Mouse (Mus musculus) adrenal gland, postnatal 25 days (tissue): ENCODE measurements at regions not wholly inside any gene's neighbourhood (a gene's known extent, or its start where the extent isn't known, plus 50 kb on each side); places are given as distances from the start of the nearest gene placed in this dataset.
A peak's percentile ranks its signal among the peaks of the same experiment; 100 is the strongest.

Source experiments
- DNase-seq: peaks from one replicate; pipeline ENCODE4 v3.0.0; 2021; ENCODE audit warnings: mixed read lengths

GRCm38 (mm10) chr1:120667776-120668175 is 65.6 kb downstream of the En1 start:
- no peak for DNase-seq

DNA sequence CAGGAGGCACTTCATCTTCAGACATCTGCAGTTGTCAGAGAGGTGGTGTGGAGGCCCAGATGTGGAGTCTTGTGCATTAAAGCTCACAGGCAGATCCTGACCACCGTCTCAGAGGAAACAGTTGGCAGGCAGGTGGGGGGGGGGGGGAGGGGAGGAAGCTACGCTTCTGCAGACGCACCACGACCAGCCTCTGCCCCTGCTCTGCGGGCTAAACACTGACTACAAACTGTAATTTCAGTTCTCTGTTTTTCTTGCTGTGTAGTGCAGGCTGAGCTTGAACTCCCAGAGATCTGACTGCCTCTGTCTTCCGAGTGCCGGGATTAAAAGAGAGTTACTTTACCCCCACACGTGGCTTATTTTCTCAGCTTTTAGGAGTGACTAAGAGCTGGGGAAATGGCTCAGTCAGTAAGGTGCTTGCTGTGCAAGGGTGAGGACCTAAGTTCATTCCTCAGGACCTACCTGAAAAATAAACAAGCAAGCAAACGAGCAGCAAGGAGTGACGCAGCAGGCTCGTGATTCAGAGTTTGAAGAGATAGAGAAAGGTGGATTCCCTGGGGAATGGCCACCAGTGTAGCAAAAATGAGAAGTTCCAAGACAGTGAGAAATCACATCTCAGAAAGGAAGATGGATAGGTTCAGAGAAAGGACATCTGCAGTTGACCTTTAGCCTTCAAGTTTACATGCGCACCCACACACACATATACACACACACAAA is 81.5 kb downstream of the En1 start:
- no peak for DNase-seq

DNA sequence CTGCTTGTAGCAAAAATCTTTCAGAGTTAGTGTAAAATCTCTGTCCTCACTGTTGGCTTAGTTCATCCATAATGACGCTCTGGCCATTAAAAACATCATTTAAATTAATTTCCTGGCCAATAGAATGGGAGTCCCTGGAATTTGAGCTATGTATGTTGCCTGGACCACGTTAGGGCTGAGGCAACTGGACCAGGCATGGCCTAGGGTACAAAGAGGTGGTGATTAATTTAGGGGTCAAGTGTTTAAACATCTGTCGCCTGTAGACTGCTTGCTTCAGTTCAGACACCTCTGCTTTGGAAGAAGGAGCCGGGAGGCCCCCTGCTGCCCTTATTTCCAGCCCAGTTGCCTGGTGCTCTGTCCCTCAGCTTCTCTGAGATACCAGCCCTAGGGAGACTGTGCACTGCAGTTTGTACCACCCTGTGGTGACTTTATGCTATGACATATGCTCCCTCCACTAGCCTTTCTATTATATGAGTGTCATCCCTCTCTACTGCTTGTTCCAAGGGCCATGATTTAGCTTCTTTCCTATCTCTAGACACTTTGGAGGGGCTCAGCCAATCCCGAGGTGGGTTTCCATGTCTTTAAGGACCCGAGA is 83.5 kb downstream of the En1 start:
- DNase-seq, result no peak

GRCm38 (mm10) chr1:120691571-120691970 is 89.4 kb downstream of the En1 start:
- no peak for DNase-seq

DNA sequence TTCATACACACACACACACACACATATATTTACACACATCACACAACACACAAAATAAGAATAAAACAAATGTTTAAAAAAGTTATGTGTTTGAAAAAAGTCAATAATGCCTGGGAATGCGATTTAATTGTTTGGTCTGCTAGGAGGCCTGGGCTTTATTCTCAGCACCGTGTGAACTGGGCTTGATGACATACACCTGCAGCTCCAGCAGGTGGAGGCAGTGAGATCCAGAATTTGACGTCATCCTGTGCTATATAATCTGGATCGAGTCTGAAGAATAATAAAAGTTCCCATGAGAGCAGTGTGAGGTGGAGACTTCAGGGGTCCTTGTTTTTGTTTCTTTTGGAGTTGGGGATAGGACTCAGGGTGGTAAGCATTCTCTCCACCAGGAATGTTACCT is 96.0 kb downstream of the En1 start:
- DNase-seq, result no peak

DNA sequence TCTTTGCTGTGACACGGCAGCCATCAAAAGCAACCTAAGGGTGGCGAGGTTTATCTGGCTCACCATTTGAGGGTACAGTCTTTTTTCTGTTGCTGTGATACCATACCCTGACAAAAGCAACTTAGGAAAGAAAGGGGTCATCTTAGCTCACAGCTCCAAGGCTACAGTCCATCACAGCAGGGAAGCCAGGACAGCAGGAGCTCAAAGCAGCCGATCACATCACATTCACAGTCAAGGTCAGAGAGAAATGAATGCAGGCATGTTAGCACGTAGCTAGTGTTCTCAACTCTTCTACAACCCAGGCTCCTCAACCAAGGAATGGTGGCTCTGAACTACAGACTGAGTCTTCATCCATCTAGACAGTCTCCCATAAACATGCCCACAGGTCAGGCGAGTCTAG is 102.0 kb downstream of the En1 start:
- DNase-seq, result no peak

DNA sequence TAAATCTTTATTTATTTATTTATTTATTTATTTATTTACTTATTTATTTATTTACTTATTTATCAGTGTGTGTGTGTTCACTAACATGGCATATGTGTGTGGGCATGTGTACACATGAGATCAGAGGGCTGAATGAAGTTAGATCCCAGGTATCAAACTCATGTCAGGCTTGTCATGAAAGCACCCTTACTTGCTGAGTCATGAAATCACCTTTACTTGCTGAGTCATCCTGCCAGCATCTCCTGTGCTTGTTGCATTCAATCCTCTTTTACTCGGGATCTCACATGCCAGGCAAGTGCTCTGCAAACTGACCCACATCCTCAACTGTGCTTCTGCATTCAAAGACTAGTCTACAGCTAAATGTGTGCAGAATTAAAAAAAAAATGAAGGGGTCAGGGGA is 103.8 kb downstream of the En1 start:
- DNase-seq, result no peak

DNA sequence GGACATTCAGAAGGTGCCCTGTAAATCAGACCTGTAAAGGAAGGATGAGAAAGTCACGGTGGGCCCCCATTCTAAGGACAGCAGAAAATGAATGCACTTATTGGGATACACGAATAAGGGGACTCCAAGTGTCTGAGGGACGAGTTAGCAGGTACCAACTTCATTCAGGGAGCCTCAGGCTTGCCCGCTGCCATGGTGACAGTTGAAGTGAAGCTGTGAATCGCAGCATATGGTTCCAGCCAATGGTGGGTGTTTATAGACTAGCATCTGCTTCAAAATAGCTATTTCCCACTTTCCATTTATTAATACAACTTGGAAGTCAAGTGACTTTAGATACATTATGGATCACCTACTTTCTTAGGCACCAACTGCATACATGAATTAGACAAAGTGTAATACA is 106.3 kb downstream of the En1 start:
- no peak for DNase-seq

DNA sequence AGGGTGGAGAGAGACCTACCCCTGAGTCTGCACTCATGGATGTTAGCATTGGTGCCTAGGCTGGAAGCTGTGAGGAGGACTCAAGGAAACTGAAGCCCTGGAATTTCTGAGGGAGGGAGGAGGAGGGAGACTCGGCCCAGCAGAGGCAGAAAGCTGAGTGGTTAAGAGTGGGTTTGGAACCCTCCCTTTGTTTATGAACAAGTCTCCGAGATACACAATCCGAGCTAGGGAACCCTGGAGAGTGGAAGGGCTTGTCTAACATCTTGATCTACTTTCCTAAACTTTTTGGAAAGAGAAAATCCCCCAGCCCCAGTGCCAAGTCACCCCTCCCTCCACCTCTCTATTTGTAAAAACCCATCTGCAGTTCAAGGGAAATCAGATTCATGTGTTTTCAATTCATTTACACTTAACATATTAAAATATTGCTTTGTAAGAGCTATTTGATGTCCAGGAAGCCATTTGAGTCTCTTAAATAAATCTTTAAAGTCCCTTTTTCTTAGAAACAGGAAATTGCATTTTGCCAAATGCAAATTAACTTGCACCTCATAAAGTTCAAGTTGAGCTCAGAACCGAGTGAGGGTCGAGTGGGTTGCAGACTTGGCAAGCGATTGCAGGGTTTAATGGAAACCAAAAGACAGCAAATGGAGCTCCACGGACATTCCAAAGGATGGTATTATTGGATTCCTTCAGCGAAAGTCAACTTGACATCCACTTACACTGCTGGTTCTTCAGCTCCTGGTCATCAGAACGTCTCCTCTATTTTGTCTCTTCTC is 113.1 kb downstream of the En1 start:
- no peak for DNase-seq

DNA sequence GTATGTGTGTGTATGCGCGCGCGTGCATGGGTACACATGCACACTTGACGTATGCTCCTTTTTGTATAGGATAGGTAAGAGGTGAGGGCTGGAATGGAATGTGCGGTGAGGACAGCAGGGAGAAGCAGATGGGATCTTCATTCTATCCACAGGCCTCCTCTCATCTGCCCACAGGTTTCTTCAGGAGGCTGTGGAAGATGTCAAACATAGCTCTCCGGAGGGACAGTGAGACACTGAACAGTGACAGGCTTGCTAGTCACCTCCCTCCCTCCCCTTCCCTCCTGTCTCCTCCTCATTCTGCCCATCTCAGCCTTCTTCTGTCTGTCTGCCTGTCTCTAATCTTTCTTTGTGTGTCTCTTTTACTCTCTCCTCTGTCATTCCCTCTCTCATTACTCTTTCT is 124.6 kb downstream of the En1 start:
- DNase-seq, result no peak

- no peak for DNase-seq
These were observed 125.2 kb downstream of the En1 start for GRCm38 (mm10) chr1:120727427-120727826.

- DNase-seq, result no peak
These were observed 129.8 kb downstream of the En1 start for GRCm38 (mm10) chr1:120732003-120732402.

- DNase-seq, result no peak
These were observed 131.5 kb downstream of the En1 start for GRCm38 (mm10) chr1:120733683-120734082.

GRCm38 (mm10) chr1:120734846-120735245 is 132.6 kb downstream of the En1 start:
- DNase-seq, result no peak

DNA sequence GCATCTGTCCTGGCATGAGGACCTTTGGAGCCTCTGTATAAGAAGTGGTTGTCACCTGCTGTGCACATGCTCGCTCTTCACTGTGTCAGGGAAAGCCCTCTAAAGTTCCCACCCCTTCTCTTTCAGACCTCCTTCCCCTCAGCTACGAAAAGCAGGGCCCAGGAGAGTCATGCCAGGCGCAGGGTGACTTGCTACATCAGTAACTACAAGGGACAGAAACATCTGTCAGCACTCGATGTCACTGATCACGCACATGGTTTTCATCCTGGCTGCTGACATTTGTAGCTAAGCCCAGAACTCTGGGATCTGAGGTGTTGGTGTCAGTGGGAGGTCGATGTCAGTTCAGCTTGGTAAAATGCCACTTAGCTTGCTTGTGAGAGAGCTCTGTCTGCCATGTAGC is 137.3 kb downstream of the En1 start:
- no peak for DNase-seq

DNA sequence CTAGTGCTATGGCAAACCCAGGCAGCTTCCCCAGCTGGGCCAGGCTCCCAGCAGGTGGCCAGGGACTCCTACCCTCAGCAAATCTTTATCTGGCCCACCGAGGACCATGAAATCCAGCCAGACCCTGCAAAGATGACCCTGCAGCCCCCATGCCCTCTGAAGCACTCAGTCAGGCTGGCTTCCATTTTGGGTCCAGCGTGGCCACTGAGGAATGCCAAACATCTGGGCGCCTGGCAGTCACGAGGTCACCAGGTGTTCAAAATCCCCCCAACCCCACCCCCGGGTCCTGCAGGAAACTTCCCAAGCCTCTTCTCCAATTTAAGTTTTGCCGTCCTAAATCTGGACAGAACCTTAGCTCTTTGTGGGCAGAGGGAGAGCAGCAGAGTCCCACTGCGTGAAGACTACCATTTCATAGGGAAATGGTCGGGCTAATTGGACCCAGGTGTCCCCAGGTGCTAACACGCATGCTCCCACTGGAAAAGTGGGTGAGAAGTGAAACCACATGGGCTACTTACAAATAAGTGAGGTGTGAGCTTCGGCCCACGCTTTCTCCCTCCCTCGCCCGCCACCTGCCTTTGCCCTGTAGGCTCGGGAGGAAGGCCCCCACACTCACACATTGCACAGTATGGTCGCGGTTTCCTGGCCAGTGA is 139.0 kb downstream of the En1 start:
- DNase-seq, result no peak

DNA sequence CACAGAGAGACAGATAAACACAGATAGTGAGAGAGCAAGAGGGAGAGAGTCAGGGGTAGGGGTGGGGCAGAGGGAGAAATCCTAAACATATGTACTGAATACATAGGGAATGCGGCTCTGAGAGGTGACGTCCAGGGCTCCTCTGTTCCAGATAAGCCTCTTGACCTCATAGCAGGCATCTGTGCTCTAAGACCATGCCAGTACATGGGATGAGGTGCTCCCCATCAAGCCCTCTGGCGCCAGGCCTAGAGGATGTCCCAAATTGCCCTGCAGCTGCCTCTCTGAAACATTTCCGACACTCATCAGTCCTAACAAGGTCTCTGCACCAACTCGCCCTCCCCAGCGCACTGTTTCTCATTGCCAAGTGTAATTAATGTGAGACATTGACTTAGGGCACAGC is 146.7 kb downstream of the En1 start:
- no peak for DNase-seq

GRCm38 (mm10) chr1:120753406-120753805 is 151.2 kb downstream of the En1 start:
- no peak for DNase-seq

- DNase-seq, result no peak
These were observed 152.1 kb downstream of the En1 start for GRCm38 (mm10) chr1:120754337-120754736.

DNA sequence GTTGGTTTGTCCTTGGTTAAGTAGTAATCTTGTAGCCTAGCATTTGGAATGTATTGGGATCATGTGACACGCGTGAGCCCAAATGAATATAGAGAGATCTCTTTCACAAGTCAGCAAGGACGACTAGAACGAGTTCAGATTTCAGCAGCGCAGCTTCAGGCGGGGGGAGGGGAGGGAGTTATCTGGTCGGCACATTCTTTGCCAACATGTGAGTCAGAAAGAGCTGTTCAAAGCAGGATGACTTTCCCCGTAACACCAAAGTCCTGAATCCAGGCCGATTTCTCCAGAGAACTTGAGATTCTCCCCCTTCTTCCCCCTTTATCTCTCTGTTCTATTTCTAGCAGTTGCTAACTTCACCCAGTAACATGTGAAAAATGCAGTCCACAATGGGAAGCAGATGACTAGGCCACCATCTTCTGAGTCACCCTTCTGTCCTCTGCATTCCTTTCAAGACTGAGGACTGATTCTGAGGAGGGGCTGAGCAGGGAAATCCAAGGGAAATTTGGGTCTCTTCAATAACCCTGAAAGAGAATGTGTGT is 155.1 kb downstream of the En1 start:
- DNase-seq, result peak; percentile 73

DNA sequence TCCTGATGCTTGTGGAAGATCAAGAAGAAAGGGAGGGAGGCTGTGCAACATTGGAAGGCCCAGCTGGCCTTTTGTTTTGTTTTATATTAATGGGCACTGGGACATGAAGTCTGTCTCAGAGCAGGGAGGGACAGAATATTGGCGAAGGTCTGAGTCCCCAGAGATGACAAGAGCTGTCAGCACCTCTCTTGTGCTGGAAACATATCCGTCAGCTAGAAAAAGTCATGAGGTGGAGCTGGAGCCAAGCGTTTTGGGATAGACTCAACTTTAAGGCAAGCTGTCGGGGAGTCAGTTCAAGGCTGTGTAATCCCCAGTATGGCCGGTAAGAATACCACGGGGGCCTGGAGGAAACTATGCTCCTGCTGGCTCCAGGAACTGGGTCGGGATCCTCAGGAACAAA is 156.0 kb downstream of the En1 start:
- DNase-seq, result no peak

DNA sequence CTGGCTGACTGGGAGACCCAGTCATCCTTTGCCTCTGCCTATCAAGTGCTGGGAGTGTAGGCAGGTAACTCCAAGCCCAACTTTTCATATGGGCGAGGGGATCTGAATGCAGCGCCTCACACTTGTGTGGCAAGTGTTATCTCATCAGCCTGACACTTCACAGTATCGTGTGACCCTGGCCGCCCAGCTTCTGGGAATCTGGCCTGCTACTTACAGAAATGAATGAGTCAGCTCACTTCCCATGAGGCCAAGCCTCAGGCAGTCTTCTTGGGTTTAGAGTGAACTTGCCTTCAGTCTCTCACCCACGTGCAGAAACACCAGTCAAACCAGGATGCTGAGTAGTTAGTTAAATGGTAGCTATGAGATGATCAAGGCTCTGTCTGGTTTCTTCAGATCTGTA is 156.5 kb downstream of the En1 start:
- DNase-seq, result no peak

GRCm38 (mm10) chr1:120759380-120759779 is 157.2 kb downstream of the En1 start:
- no peak for DNase-seq
